In genomic region chr6:97338843-97339242, GRCm38 (mm10) we compare ENCODE assay signal across 14 mouse cellular contexts.
DNase-seq lines count a peak whose midpoint lies in the region; ATAC-seq and TF ChIP-seq lines count a peak whose summit lies in the region.
"Had no signal": no experiment of that assay in that cellular context is flagged by ENCODE, and none has a peak within 500 bp of the region (broad histone marks: within the 10 kb centered on the region; RNA-seq: fewer than 3 reads in every experiment).

No protein-coding gene starts in this region.

- TF ChIP-seq CTCF in midbrain, postnatal 0 days (IDR thresholded peaks at IDR 0.05) = no peak

- 55% methylated on average over 4 of the region's 4 CpGs for WGBS in hindbrain, embryonic 10.5 days
- 31% methylated on average over 4 of the region's 4 CpGs for WGBS in hindbrain, embryonic 13.5 days
- 20% methylated on average over 4 of the region's 4 CpGs for WGBS in midbrain, embryonic 12.5 days
- WGBS in midbrain, postnatal 0 days = 39% methylated on average over 4 of the region's 4 CpGs
- 34% methylated on average over 4 of the region's 4 CpGs for WGBS in forebrain, embryonic 16.5 days

- H3K27ac ChIP-seq in hindbrain, embryonic 10.5 days = peak overlapping the region; percentile 50
- no peak overlapping the region for H3K27ac ChIP-seq in hindbrain, embryonic 13.5 days
- H3K27ac ChIP-seq in midbrain, embryonic 12.5 days (replicated peaks) = no peak overlapping the region
- H3K27ac ChIP-seq in midbrain, postnatal 0 days (ENCODE audit: low read depth, low read length) = no peak overlapping the region
- H3K27ac ChIP-seq in forebrain, embryonic 16.5 days (ENCODE audit: low read length) = no peak overlapping the region
- H3K27ac ChIP-seq: lung, embryonic 15.5 days had no signal

- H3K27me3 ChIP-seq in hindbrain, embryonic 10.5 days (ENCODE audit: insufficient read depth, poor library complexity, severe bottlenecking) = no peaks in the 10 kb centered on the region
- H3K27me3 ChIP-seq in hindbrain, embryonic 13.5 days = no peaks in the 10 kb centered on the region
- H3K27me3 ChIP-seq in midbrain, embryonic 12.5 days = no peaks in the 10 kb centered on the region
- H3K27me3 ChIP-seq in midbrain, postnatal 0 days (ENCODE audit: insufficient read depth, low read length) = no peaks in the 10 kb centered on the region
- H3K27me3 ChIP-seq in forebrain, embryonic 16.5 days (replicated peaks; ENCODE audit: control insufficient read depth, insufficient read depth, low read length) = no peaks in the 10 kb centered on the region
- H3K27me3 ChIP-seq: lung, embryonic 15.5 days had no signal

- H3K9me3 ChIP-seq in hindbrain, embryonic 10.5 days = no peaks in the 10 kb centered on the region
- no peaks in the 10 kb centered on the region for H3K9me3 ChIP-seq in hindbrain, embryonic 13.5 days
- H3K9me3 ChIP-seq in midbrain, embryonic 12.5 days = no peaks in the 10 kb centered on the region
- H3K9me3 ChIP-seq in midbrain, postnatal 0 days (ENCODE audit: low read length) = no peaks in the 10 kb centered on the region
- H3K9me3 ChIP-seq in forebrain, embryonic 16.5 days (ENCODE audit: control insufficient read depth, low read length) = no peaks in the 10 kb centered on the region
- H3K9me3 ChIP-seq: lung, embryonic 15.5 days had no signal

- H3K9ac ChIP-seq in hindbrain, embryonic 13.5 days = no peak overlapping the region
- no peak overlapping the region for H3K9ac ChIP-seq in midbrain, embryonic 12.5 days (replicated peaks)
- no peak overlapping the region for H3K9ac ChIP-seq in midbrain, postnatal 0 days (replicated peaks; ENCODE audit: low read length, poor library complexity, severe bottlenecking)
- no peak overlapping the region for H3K9ac ChIP-seq in forebrain, embryonic 16.5 days (replicated peaks; ENCODE audit: low read depth, low read length)
- H3K9ac ChIP-seq: lung, embryonic 15.5 days had no signal

- H3K36me3 ChIP-seq in hindbrain, embryonic 10.5 days = no peaks in the 10 kb centered on the region
- H3K36me3 ChIP-seq in hindbrain, embryonic 13.5 days = no peaks in the 10 kb centered on the region
- H3K36me3 ChIP-seq in midbrain, embryonic 12.5 days = no peaks in the 10 kb centered on the region
- H3K36me3 ChIP-seq in midbrain, postnatal 0 days (ENCODE audit: insufficient read depth, low read length) = no peaks in the 10 kb centered on the region
- no peaks in the 10 kb centered on the region for H3K36me3 ChIP-seq in forebrain, embryonic 16.5 days (ENCODE audit: control insufficient read depth, insufficient read depth)
- H3K36me3 ChIP-seq: lung, embryonic 15.5 days had no signal

- DNase-seq in hindbrain, embryonic 10.5 days (ENCODE audit: low spot score) = no peak
- no peak for DNase-seq in midbrain, postnatal 0 days (ENCODE audit: low spot score)
- peak; percentile 29 for DNase-seq in telencephalon, adult 2 months (ENCODE audit: low read depth, low spot score)
- no peak for DNase-seq in spleen, postnatal 36 days (ENCODE audit: low spot score in 2 of 2)
- DNase-seq in lung, postnatal 4 days = no peak
- DNase-seq: adrenal gland, adult 2 months; cerebellum, adult 9-11 months; gastrocnemius, postnatal 14 days; right cerebral cortex, postnatal 14 days had no signal

- H3K4me3 ChIP-seq in hindbrain, embryonic 10.5 days = no peak overlapping the region
- no peak overlapping the region for H3K4me3 ChIP-seq in hindbrain, embryonic 13.5 days
- H3K4me3 ChIP-seq in midbrain, embryonic 12.5 days = no peak overlapping the region
- no peak overlapping the region for H3K4me3 ChIP-seq in midbrain, postnatal 0 days (ENCODE audit: low read depth, low read length)
- no peak overlapping the region for H3K4me3 ChIP-seq in forebrain, embryonic 16.5 days (replicated peaks; ENCODE audit: low read length)
- H3K4me3 ChIP-seq: lung, embryonic 15.5 days had no signal

- H3K4me2 ChIP-seq in hindbrain, embryonic 13.5 days = no peak overlapping the region
- H3K4me2 ChIP-seq in midbrain, embryonic 12.5 days (replicated peaks) = no peak overlapping the region
- no peak overlapping the region for H3K4me2 ChIP-seq in midbrain, postnatal 0 days (ENCODE audit: low read depth, low read length, poor library complexity, severe bottlenecking)
- H3K4me2 ChIP-seq in forebrain, embryonic 16.5 days (ENCODE audit: low read length) = no peak overlapping the region
- H3K4me2 ChIP-seq: lung, embryonic 15.5 days had no signal

- ATAC-seq in hindbrain, embryonic 13.5 days (ENCODE audit: low FRiP score) = no peak
- ATAC-seq in midbrain, embryonic 12.5 days (ENCODE audit: low FRiP score, low read depth) = peak; percentile 52; the same call in 1 of the 2 replicates
- ATAC-seq in midbrain, postnatal 0 days (ENCODE audit: low FRiP score) = no peak
- ATAC-seq in forebrain, embryonic 16.5 days = peak; percentile 12; the same call in 1 of the 2 replicates
- ATAC-seq: intestine, embryonic 16.5 days had no signal

- H3K4me1 ChIP-seq in hindbrain, embryonic 10.5 days (replicated peaks) = peaks cover 21% of the 10 kb centered on the region
- H3K4me1 ChIP-seq in hindbrain, embryonic 13.5 days (replicated peaks) = peaks cover 21% of the 10 kb centered on the region
- peaks cover 26% of the 10 kb centered on the region for H3K4me1 ChIP-seq in midbrain, embryonic 12.5 days
- H3K4me1 ChIP-seq in midbrain, postnatal 0 days (ENCODE audit: insufficient read depth, low read length) = no peaks in the 10 kb centered on the region
- peaks cover 18% of the 10 kb centered on the region for H3K4me1 ChIP-seq in forebrain, embryonic 16.5 days (replicated peaks; ENCODE audit: control insufficient read depth, insufficient read depth, low read length)

Comparison
In these comparisons a context has a peak if more than half of its experiments do, and no peak if none do; other contexts are left out.
1. ATAC-seq: peak in midbrain, embryonic 12.5 days (single experiment) and forebrain, embryonic 16.5 days (single experiment); none in hindbrain, embryonic 13.5 days (single experiment) and midbrain, postnatal 0 days (single experiment).